Mouse (Mus musculus) forebrain, embryonic 12.5 days (tissue): Measurements from ENCODE around the gene Lpp. TPM values are rescaled to one million over a fixed set of nuclear protein-coding genes. Genes with fewer than 3 reads are reported as not detected.

Experiments
- ATAC-seq: fragments of 200-750 bp; cut with Nextera tagmentation; 2 replicates; pipeline ENCODE4 v1.8.0; 2017; ENCODE audit warnings: moderate TSS enrichment; ENCODE audit not compliant: low FRiP score
- H3K27ac ChIP-seq: fragments of 300-500 bp; sonication (generic); 2 replicates; pipeline ENCODE4 v1.5.1; 2016; ENCODE audit warnings: mild to moderate bottlenecking
- H3K27me3 ChIP-seq: fragments of 300-500 bp; sonication (generic); 2 replicates; pipeline ENCODE4 v1.6.1; 2016; ENCODE audit warnings: mild to moderate bottlenecking
- H3K36me3 ChIP-seq: fragments of 300-500 bp; sonication (generic); replicated peaks from 2 replicates; pipeline ENCODE4 v1.6.1; 2016; ENCODE audit warnings: mild to moderate bottlenecking
- H3K4me1 ChIP-seq: fragments of 300-500 bp; sonication (generic); 2 replicates; pipeline ENCODE4 v1.6.1; 2016
- H3K4me2 ChIP-seq: fragments of 300-500 bp; sonication (generic); 2 replicates; pipeline ENCODE4 v1.6.1; 2016; ENCODE audit warnings: mild to moderate bottlenecking, moderate library complexity
- H3K4me3 ChIP-seq: fragments of 300-500 bp; sonication (generic); replicated peaks from 2 replicates; pipeline ENCODE4 v1.5.1; 2016; ENCODE audit warnings: mild to moderate bottlenecking
- H3K9ac ChIP-seq: fragments of 300-500 bp; sonication (generic); 2 replicates; pipeline ENCODE4 v1.6.1; 2016; ENCODE audit warnings: mild to moderate bottlenecking
- H3K9me3 ChIP-seq: fragments of 300-500 bp; sonication (generic); 2 replicates; pipeline ENCODE4 v1.6.1; 2016
- WGBS: fragments of 180-500 bp; shearing (Covaris S2); methylation state at CpG from one replicate; pipeline ENCODE4 v1.1.7; 2016; 5-methylcytosine and 5-hydroxymethylcytosine counted together
- microRNA counts: library from miRNA; unstranded; fragments of <30 nt; microRNA quantifications from one replicate; lab custom pipeline; 2017
- microRNA-seq: library from miRNA; unstranded; fragments of <30 nt; microRNA quantifications from one replicate; pipeline ENCODE4, GENCODE M21; 2017
- polyA plus RNA-seq: library from polyadenylated mRNA; unstranded; fragments of >200 nt; fragmentation: Nextera tagmentation; extraction: Ambion mirVana; gene quantifications from 2 replicates; pipeline ENCODE4 v1.2.1, GENCODE M21; 2016

The Lpp gene
- polyA plus RNA-seq, 1 experiment from 2014 or later, result 18.1 TPM

DNA sequence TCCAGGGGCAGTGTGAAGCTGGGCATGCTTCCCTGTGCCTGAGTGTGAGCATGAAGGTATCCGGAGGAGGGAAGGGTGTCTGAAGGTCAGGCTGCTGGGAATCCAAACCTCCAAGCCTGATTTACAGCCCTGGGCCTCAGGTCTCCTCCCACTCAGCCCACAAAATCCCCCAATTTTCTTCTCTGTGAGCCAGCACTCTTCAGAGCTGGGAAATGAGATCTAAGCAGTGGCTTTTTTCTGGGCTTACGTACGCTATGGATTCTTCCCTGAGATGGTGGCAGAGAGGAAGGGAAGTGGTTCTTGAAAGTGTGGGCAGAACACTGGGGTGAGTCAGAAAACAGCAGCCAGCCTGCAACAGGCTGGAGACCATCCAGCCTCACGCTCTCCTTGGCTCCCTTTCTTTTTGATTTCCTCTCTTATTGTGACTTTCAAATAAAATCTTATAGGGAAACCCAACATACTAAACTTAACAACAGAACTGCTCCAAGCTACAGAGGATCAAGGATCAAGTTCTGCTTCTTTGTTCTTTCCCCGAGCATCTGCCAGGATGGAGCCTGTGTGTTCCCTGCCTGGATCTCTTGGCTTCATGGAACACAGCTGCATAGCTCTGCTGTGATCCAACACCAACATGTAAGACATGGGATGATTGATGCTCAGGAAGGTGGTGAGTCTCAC, 648.7 kb downstream of the Lpp start:
- Histone ChIP-seq H3K27ac (no peak overlapping the region), H3K4me3 (no peak overlapping the region), H3K27me3 (no peaks in the 10 kb centered on the region), H3K4me1 (no peaks in the 10 kb centered on the region), H3K36me3 (no peaks in the 10 kb centered on the region), H3K9ac (no peak overlapping the region), H3K9me3 (no peaks in the 10 kb centered on the region), H3K4me2 (no peak overlapping the region)
- ATAC-seq, result no peak
- 77% methylated on average over 5 of the region's 5 CpGs for WGBS

MicroRNAs within 50 kb of the gene (microRNA counts, 519-probe panel; counts per million panel counts)
- microRNA mmu-miR-28 (lab: Ali Mortazavi, UCI), result 4,622 counts per million, percentile 59 among the panel's probes with 10 or more counts

Small RNA genes lying within 50 kb of the gene (microRNA-seq; reads per million reads assigned to microRNA genes)
- 864 reads per million, percentile 75 among the genes with 10 or more reads in this experiment for gene Mir28a
